Mouse (Mus musculus): Measurements from ENCODE around the gene Meltf. TPM values are rescaled to one million over a fixed set of nuclear protein-coding genes. Genes with fewer than 3 reads are reported as not detected.

The Meltf gene
- total RNA-seq, 4 experiments from 2014 or later = not detected

DNA sequence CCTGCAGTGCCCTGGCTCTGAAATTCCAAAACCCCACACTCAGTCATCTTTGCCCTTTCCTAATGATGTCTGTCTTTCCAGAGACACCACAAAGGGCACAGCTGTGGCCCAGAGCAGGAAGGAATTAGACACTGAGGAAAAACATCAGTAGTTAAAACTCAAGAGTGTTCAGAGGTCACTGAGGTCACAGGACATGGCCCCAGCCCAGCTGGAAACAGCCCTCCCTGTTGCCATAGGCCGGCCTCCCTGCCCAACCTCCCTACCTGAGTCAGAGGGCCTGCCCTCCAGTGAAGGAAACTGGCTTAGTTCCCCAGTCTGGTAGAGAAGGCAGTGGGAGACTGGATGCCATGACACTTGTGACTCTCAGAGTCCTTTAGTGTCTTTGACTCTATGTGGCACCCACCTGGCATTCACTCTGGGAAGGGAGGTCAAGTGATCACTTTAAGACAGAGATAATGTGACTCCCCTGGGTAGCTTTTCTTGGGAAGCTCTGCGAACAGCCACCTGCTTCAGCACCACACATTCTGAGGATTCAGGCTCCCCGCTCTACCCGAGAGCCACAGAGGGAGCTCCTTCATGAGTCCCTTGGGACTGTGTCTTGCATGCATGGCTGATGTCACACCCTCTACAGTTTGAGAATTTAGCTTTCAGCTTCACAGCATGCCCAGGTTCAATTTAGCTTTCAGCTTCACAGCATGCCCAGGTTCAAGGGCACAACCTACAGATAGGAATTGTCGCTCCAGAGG lies 15.0 kb downstream of the Meltf start:
- DNase-seq = no peak

DNA sequence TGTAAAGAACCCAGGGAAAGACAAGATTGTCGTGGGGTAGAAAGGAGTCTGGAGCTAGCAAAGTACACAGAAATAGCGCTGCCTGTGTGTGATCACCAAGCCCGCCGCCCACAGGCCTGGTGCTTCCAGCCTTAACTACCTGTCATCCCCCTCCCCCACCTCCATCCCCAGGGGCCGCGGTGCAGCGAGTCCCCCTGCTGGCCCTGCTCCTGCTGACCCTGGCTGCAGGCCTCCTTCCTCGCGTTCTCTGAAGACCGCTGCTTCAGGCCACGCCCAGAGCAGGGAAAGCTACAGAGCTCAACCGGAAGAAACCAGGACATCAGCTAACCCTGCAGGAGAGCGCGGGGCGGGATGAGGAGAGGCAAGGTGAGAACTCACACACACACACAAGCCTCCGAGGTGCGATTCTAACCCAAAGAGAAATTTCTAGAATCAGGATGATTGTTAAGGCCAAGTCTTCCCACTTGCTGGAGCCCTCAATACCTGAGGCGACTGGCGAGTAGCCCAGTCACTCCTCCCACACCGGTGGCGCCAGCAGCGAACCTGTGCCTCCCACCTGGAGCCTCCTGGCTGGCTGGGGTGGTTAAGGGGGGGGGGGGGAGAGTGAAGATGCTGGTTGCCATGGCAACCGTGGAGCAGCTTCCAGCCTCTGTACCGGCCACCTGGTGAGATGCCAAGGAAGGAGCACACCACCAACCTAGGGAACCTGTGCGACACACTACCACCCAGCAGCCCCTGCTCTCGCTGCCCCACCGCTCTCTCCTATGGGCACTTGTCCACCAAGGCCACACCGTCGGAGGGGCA lies 18.6 kb downstream of the Meltf start:
- DNase-seq = no peak

- DNase-seq = no peak
Measured at GRCm38 (mm10) chr16:31898546-31899326, 20.1 kb downstream of the Meltf start.

DNA sequence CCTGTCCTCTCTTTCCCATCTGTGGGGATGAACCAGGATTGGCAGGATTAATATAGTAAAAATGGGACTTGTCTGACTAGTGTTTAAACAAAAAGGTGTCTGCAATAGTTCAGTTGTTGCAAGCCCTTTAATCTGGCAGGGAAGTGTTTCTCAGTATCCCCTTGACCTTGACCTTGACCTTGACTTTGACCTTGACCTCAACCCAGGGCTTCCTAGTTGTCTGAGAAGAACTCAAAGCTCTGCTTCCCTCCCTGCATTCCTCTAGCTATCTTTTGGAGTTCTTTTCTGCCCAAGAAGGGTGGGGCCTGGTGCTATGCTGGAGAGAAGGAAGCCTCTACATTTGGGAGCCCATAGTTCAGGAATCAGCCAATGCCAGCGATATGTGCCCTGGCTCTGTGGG lies 23.3 kb downstream of the Meltf start:
- no peak for DNase-seq

DNA sequence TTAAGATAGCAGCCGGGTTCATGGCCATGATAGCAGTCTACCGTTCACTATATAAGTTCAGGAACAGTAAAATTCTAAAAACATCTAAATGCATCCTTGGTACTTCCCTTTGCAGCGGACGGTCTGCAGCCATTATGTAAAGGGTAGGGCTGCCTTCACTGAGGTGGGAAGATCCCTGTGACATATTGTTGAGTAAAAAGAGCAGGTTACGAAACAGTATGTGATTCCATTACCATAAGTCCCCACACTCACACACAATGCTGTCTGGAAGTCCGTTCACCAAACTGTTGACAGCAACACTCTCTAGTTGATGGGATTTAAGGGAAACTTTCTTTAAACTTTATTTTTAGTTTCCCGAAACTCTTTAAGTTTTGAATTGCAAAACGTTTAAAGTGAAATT lies 24.6 kb downstream of the Meltf start:
- DNase-seq = no peak

DNA sequence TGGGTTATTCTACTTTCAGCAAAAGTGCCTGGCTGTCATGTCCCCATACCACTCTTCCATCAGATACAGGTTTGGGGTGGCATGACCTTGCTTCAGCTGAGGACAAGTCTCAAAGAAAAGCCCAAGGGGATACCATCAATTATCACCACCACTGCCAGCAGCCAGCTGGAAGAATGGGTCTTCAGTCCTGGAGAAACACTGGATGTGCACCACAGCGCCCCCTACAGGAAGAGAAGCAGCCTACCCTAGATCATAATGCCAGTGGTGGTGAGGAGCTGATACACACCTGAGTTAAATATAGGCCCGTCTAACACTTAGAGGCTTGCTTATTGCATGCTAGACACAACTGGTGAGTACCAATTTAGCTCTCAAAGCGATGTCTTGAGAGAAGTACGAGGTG lies 26.7 kb downstream of the Meltf start:
- DNase-seq = no peak

- DNase-seq = no peak
Measured at GRCm38 (mm10) chr16:31905891-31906825, 27.5 kb downstream of the Meltf start.

DNA sequence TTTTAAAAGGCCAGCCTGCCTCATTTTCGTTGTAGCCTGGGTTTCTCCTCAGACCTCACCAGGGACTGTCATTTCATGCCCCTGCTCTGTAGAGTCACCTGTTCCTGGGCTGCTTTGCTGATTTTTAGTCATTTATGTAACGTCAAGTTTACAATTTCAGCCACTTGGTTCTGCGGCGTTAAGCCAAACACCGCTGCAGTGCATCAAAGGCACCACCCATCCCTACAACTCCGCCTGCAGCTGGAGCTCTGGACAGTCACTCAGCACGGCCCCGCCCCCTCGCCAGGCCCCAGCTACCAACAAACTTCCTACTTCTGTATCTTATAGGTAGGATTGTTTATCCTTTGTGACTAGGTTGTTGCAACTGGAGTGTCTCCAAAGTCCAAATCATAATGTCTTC lies 28.3 kb downstream of the Meltf start:
- no peak for DNase-seq

DNA sequence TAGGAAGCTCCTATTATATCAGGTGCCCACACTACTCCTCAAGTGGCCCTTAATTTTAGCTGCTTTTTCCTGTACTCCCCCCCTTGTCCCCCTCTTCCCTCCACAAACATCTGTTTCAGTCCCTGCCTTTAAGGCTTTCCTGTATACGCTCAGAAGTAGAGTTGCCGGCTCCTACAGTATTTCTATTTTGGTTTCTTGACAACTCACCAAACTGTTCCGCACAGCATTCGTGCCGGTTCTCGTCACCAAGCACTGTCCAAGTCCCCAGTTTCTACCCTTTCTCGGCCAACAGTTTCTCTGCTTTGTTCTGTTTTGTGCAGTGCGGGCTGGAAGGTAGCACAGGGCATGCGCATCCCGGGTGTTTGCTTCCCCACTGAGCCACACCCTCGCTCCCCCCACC lies 30.3 kb downstream of the Meltf start:
- DNase-seq = no peak

- DNase-seq = no peak
Measured at GRCm38 (mm10) chr16:31910281-31910847, 31.8 kb downstream of the Meltf start.

GRCm38 (mm10) chr16:31917776-31918175 lies 39.2 kb downstream of the Meltf start:
- DNase-seq = no peak

DNA sequence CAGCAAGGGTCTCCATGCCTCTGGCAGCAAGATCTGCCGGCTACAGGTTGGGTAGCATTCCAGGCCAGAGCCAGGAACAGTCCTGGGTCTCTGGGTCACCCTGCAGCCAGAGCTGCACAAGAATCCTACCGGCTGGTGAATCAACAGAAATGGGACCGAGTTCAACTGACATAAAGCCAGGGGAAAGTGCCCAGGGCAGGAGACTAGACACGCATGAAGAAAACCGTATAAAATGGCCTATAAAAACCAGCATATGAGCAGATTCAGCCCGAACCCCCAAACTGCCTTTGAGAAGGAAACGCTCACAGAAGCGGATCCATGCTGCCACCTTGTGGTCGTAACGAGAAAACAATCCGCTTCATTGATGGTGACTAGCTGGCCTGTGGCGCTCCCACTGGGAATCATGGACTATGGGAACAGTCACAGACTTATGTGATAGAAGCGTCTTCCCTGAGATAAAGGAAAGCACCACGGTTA lies 39.7 kb downstream of the Meltf start:
- peak; percentile 47 for DNase-seq

- DNase-seq = no peak
Measured at GRCm38 (mm10) chr16:31924368-31924767, 45.8 kb downstream of the Meltf start.

DNA sequence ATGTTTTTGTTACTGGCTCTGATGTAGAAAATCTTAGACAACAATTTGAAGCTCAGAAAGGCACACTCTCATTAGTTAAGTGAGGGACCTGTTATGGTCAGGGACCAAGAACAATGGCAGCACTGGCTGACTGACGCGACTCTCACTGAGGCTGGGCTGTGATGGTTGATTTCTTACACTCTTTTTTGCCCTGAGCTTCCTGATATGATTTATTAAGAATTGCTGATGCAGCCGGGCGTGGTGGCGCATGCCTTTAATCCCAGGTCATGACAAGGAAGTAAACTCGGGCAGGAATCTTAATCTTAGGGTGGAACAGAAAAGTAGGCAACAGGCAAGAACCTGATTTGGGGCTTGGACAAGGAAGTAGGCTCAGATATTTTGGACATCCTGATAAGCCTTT lies 47.5 kb downstream of the Meltf start:
- no peak for DNase-seq

DNA sequence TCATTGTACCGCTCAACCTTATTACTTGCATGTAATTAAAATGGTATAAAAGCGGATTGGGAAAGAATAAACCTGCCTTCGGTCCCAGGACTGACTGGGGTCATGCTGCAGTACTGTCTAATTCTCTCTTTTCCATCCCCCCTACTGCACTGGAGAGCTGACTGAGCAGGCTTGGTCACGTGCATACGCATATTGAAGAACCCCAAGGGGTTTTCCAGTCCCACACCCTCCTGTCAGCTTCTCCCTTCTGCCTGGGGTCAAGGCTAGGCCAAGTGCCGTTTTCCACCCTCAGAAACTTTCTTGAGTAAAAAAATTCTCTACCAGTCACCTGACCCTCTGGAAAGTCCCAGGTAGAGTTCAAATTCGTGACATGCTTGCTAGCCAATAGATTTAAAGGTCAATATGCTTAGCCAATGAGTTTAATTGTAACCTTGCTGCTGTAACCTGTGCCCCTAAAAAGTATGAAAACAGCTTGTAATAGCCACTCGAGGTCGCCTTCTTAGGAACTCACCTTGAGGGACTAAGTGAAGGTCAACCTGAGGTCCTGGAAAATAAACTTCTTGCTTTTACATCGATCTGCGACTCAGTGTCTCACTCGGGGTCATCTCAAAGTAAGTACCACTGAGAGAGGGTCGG lies 48.1 kb downstream of the Meltf start:
- no peak for DNase-seq

DNA sequence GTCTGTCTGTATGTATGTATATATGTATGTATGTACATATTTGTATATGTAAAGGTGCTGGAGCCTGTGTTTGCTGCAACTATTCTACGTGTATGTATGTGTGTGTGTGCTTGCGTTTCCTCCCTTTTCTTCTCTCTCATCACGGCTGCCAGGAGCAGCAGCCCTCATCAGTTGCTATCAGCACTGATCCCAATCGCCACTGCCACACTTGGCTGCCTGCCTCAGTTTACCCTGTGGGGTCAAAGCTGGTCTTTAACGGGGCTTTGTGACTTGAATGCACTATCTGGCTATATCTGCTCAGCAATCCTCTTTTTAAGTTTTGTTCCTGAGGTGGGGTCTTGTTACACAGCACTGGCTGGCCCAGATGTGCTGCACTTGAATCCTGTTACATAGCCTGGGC lies 48.8 kb downstream of the Meltf start:
- DNase-seq = no peak

- no peak for DNase-seq
Measured at GRCm38 (mm10) chr16:31931330-31931729, 52.7 kb downstream of the Meltf start.

- DNase-seq = no peak
Measured at GRCm38 (mm10) chr16:31932255-31932654, 53.6 kb downstream of the Meltf start.

DNA sequence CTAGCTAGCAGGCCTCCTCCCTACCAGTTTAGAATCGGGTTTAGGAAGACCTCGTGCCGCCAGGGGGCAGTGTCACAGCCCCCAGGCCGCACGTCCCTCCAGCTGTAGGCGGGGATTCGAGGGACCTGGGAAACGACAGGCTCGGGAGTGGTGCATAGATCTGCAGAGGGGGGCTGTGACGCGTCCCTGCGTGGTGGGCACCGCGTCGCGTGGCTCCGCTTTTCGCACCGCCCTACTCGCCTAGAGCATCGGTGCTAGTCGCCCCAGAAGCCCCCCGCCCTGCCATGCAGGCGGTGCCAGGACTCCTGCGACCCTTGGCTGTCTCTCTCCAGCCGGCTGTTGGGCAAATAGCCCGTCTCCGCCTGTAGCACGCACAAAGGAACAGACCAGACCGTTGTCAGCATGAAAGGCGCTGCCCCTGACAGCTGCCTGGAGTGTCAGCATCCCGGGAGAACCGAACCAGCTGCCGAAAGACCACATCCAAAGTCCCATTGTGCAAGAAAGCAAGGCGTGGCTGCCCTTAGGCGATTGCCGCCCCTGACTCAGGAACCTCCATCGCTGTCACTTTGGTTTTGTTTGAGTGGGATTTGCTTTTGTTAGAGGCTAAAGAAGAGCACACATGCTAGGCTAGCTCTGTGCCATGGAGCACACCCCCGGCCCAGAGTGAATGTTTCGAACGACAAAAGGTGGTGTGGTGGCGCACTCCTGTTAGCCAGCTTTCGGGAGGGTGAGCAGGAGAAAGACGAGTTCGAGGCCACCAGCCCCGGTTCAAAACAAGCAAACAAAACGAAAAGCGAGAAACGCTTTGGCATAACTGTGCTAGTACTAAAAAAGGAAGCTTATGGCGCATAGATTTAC lies 54.5 kb downstream of the Meltf start:
- peak; percentile 78 for DNase-seq
